In genomic region chr17:56406878-56407277, GRCm38 (mm10) we compare ENCODE assay signal across 11 mouse cellular contexts.
A peak's percentile ranks its signal among the peaks of the same experiment; 100 is the strongest.
DNase-seq lines count a peak whose midpoint lies in the region; ATAC-seq and TF ChIP-seq lines count a peak whose summit lies in the region.
"Had no signal": no experiment of that assay in that cellular context is flagged by ENCODE, and none has a peak within 500 bp of the region (broad histone marks: within the 10 kb centered on the region; RNA-seq: fewer than 3 reads in every experiment).

No protein-coding gene starts in this region.

- H3K4me3 ChIP-seq in intestine, embryonic 15.5 days (replicated peaks), result no peak overlapping the region
- no peak overlapping the region for H3K4me3 ChIP-seq in intestine, postnatal 0 days (ENCODE audit: low read depth, low read length)
- no peak overlapping the region for H3K4me3 ChIP-seq in embryonic facial prominence, embryonic 11.5 days (ENCODE audit: low read depth, low read length)
- no peak overlapping the region for H3K4me3 ChIP-seq in hindbrain, embryonic 12.5 days
- no peak overlapping the region for H3K4me3 ChIP-seq in midbrain, embryonic 16.5 days (ENCODE audit: low read depth, low read length)
- H3K4me3 ChIP-seq: gastrocnemius, adult 2 months; liver, embryonic 15.5 days had no signal

- ATAC-seq in intestine, embryonic 15.5 days, result no peak
- no peak for ATAC-seq in intestine, postnatal 0 days
- no peak for ATAC-seq in embryonic facial prominence, embryonic 11.5 days (replicated peaks; ENCODE audit: insufficient number of reproducible peaks, low FRiP score, low TSS enrichment, low read depth)
- ATAC-seq in hindbrain, embryonic 12.5 days (ENCODE audit: low FRiP score), result no peak
- ATAC-seq in midbrain, embryonic 16.5 days, result no peak
- no peak for ATAC-seq in granulocyte monocyte progenitor cell, adult 5-6 weeks (replicated peaks; ENCODE audit: poor library complexity, severe bottlenecking)

- H3K27ac ChIP-seq in intestine, embryonic 15.5 days, result peak overlapping the region; percentile 41; the same call in 1 of the 2 replicates
- no peak overlapping the region for H3K27ac ChIP-seq in intestine, postnatal 0 days (ENCODE audit: low read depth, low read length)
- no peak overlapping the region for H3K27ac ChIP-seq in embryonic facial prominence, embryonic 11.5 days (replicated peaks; ENCODE audit: low read depth, low read length)
- H3K27ac ChIP-seq in hindbrain, embryonic 12.5 days, result peak overlapping the region; percentile 76
- peak overlapping the region; percentile 60 for H3K27ac ChIP-seq in midbrain, embryonic 16.5 days (ENCODE audit: low read length)
- H3K27ac ChIP-seq: gastrocnemius, adult 2 months had no signal

- DNase-seq in embryonic facial prominence, embryonic 11.5 days (ENCODE audit: low spot score), result peak; percentile 11
- no peak for DNase-seq in layer of hippocampus, postnatal 14 days (ENCODE audit: low spot score in 2 of 2)
- no peak for DNase-seq in embryo, embryonic 11 days
- DNase-seq: layer of hippocampus, adult 9-11 months had no signal

- H3K9me3 ChIP-seq in intestine, embryonic 15.5 days, result no peaks in the 10 kb centered on the region
- H3K9me3 ChIP-seq in intestine, postnatal 0 days (ENCODE audit: control insufficient read depth), result no peaks in the 10 kb centered on the region
- H3K9me3 ChIP-seq in embryonic facial prominence, embryonic 11.5 days (replicated peaks; ENCODE audit: control insufficient read depth, low read length), result no peaks in the 10 kb centered on the region
- no peaks in the 10 kb centered on the region for H3K9me3 ChIP-seq in hindbrain, embryonic 12.5 days (replicated peaks)
- H3K9me3 ChIP-seq in midbrain, embryonic 16.5 days (replicated peaks; ENCODE audit: control insufficient read depth, low read length, poor library complexity, severe bottlenecking), result no peaks in the 10 kb centered on the region
- H3K9me3 ChIP-seq: liver, embryonic 15.5 days had no signal

- WGBS in intestine, embryonic 15.5 days, result 49% methylated on average over 4 of the region's 4 CpGs
- 61% methylated on average over 4 of the region's 4 CpGs for WGBS in intestine, postnatal 0 days
- WGBS in embryonic facial prominence, embryonic 11.5 days, result 61% methylated on average over 4 of the region's 4 CpGs
- WGBS in hindbrain, embryonic 12.5 days, result 59% methylated on average over 4 of the region's 4 CpGs
- 42% methylated on average over 4 of the region's 4 CpGs for WGBS in midbrain, embryonic 16.5 days

- peaks cover 15% of the 10 kb centered on the region for H3K4me1 ChIP-seq in intestine, embryonic 15.5 days (replicated peaks)
- no peaks in the 10 kb centered on the region for H3K4me1 ChIP-seq in intestine, postnatal 0 days (replicated peaks; ENCODE audit: control insufficient read depth, insufficient read depth, low read length)
- H3K4me1 ChIP-seq in embryonic facial prominence, embryonic 11.5 days (ENCODE audit: control insufficient read depth, insufficient read depth, low read length), result no peaks in the 10 kb centered on the region
- peaks cover 36% of the 10 kb centered on the region for H3K4me1 ChIP-seq in hindbrain, embryonic 12.5 days
- peaks cover 29% of the 10 kb centered on the region for H3K4me1 ChIP-seq in midbrain, embryonic 16.5 days (ENCODE audit: control insufficient read depth, insufficient read depth, low read length)

- TF ChIP-seq CTCF in intestine, postnatal 0 days (IDR thresholded peaks at IDR 0.05; ENCODE audit: low read depth), result no peak

- no peak overlapping the region for H3K9ac ChIP-seq in intestine, embryonic 15.5 days
- H3K9ac ChIP-seq in intestine, postnatal 0 days (ENCODE audit: low read depth, low read length), result no peak overlapping the region
- H3K9ac ChIP-seq in embryonic facial prominence, embryonic 11.5 days (replicated peaks; ENCODE audit: low read length), result no peak overlapping the region; the same call in 1 of the 2 replicates
- no peak overlapping the region for H3K9ac ChIP-seq in hindbrain, embryonic 12.5 days
- H3K9ac ChIP-seq in midbrain, embryonic 16.5 days (ENCODE audit: low read depth, low read length), result no peak overlapping the region
- H3K9ac ChIP-seq: liver, embryonic 15.5 days had no signal

- H3K27me3 ChIP-seq in intestine, embryonic 15.5 days (replicated peaks), result no peaks in the 10 kb centered on the region
- no peaks in the 10 kb centered on the region for H3K27me3 ChIP-seq in intestine, postnatal 0 days (replicated peaks; ENCODE audit: control insufficient read depth, insufficient read depth, low read length)
- no peaks in the 10 kb centered on the region for H3K27me3 ChIP-seq in embryonic facial prominence, embryonic 11.5 days (ENCODE audit: control insufficient read depth, insufficient read depth, low read length)
- H3K27me3 ChIP-seq in hindbrain, embryonic 12.5 days, result no peaks in the 10 kb centered on the region
- H3K27me3 ChIP-seq in midbrain, embryonic 16.5 days (ENCODE audit: control insufficient read depth, insufficient read depth, low read depth, low read length), result no peaks in the 10 kb centered on the region
- H3K27me3 ChIP-seq: liver, embryonic 15.5 days had no signal

- H3K4me2 ChIP-seq in intestine, embryonic 15.5 days (replicated peaks), result no peak overlapping the region
- no peak overlapping the region for H3K4me2 ChIP-seq in intestine, postnatal 0 days (replicated peaks; ENCODE audit: low read depth)
- H3K4me2 ChIP-seq in embryonic facial prominence, embryonic 11.5 days (ENCODE audit: low read depth, low read length), result no peak overlapping the region
- H3K4me2 ChIP-seq in hindbrain, embryonic 12.5 days (replicated peaks), result no peak overlapping the region
- H3K4me2 ChIP-seq in midbrain, embryonic 16.5 days (ENCODE audit: low read length), result no peak overlapping the region
- H3K4me2 ChIP-seq: liver, embryonic 15.5 days had no signal

- H3K36me3 ChIP-seq in intestine, embryonic 15.5 days, result peaks cover 14% of the 10 kb centered on the region
- peaks cover 24% of the 10 kb centered on the region for H3K36me3 ChIP-seq in intestine, postnatal 0 days (ENCODE audit: control insufficient read depth, insufficient read depth)
- peaks cover 9% of the 10 kb centered on the region for H3K36me3 ChIP-seq in embryonic facial prominence, embryonic 11.5 days (replicated peaks; ENCODE audit: control insufficient read depth, insufficient read depth, low read depth, low read length)
- peaks cover 51% of the 10 kb centered on the region for H3K36me3 ChIP-seq in hindbrain, embryonic 12.5 days
- H3K36me3 ChIP-seq in midbrain, embryonic 16.5 days (ENCODE audit: control insufficient read depth, insufficient read depth, low read length), result peaks cover 25% of the 10 kb centered on the region

Comparison
In these comparisons a context has a peak if more than half of its experiments do, and no peak if none do; other contexts are left out.
1. H3K27ac ChIP-seq: peak in intestine, embryonic 15.5 days (single experiment), hindbrain, embryonic 12.5 days (single experiment) and midbrain, embryonic 16.5 days (single experiment); none in intestine, postnatal 0 days (single experiment) and embryonic facial prominence, embryonic 11.5 days (single experiment).